Mouse (Mus musculus) olfactory bulb, adult 2 months (tissue): ENCODE measurements around the gene Dhps. TPM values are rescaled to one million over a fixed set of nuclear protein-coding genes. Genes with fewer than 3 reads are reported as not detected.
A peak's percentile ranks its signal among the peaks of the same experiment; 100 is the strongest.

Experiments
- H3K27ac ChIP-seq: fragments of 200-500 bp; 2 replicates; pipeline ENCODE4 v1.5.1; 2012; ENCODE audit warnings: low read depth, low read length; ENCODE audit not compliant: insufficient read depth
- H3K4me1 ChIP-seq: fragments of 200-500 bp; 2 replicates; pipeline ENCODE4 v1.6.1; 2012; ENCODE audit warnings: low read length; ENCODE audit not compliant: control insufficient read depth, insufficient read depth
- H3K4me3 ChIP-seq: fragments of 200-500 bp; 2 replicates; pipeline ENCODE4 v1.5.1; 2012; ENCODE audit warnings: mild to moderate bottlenecking, low read depth, low read length, moderate library complexity; ENCODE audit not compliant: insufficient read depth
- CTCF ChIP-seq: fragments of 200-500 bp; IDR thresholded peaks from 2 replicates; pipeline ENCODE4 v1.5.1; 2012; ENCODE audit warnings: low read depth, mild to moderate bottlenecking, low read length, moderate library complexity; ENCODE audit not compliant: insufficient read depth
- POLR2A ChIP-seq: fragments of 200-500 bp; IDR thresholded peaks from 2 replicates; pipeline ENCODE4 v1.6.1; 2012; ENCODE audit warnings: mild to moderate bottlenecking, low read depth, low read length, moderate library complexity; ENCODE audit not compliant: insufficient read depth
- WGBS: fragments of 180-500 bp; shearing (Covaris S2); methylation state at CpG from one replicate; pipeline ENCODE4 v1.1.7; 2018; 5-methylcytosine and 5-hydroxymethylcytosine counted together
- polyA plus RNA-seq: library from polyadenylated mRNA; stranded (reverse); fragments of >200 nt; gene quantifications from 2 replicates; pipeline ENCODE4 v1.2.4, GENCODE M21; 2012; ENCODE audit warnings: low replicate concordance; ENCODE audit not compliant: missing spikeins, insufficient read depth, insufficient read length

The Dhps gene
- polyA plus RNA-seq, 1 experiment, result not detected

DNA sequence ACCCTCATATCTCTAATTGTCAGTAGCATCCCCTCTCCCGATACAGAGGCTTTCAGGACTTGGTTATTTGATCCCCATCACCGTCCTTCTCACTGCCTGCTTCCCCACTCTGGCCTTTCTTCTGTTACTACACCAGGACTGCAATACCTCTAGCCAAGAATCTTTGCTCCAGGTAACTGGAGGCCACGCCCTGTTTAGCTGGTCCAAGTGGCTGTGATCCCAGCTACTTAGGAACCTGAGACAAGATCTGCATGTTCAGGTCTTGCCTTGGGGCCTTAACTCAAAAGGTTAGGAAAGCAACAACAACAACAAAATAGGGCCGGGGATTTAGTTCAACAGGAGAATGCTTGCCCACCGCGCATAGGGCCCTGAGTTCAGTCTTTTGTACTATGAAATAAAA, 27.9 kb upstream of the Dhps start:
- H3K27ac ChIP-seq, result no peak overlapping the region
- 0 out of 2 replicates have a peak, but pooled peaks cover 2% of the 10 kb centered on the region for H3K4me1 ChIP-seq
- H3K4me3 ChIP-seq, result no peak overlapping the region
- TF ChIP-seq CTCF (no peak), POLR2A (no peak)
- 92% methylated on average over 6 of the region's 6 CpGs for WGBS

DNA sequence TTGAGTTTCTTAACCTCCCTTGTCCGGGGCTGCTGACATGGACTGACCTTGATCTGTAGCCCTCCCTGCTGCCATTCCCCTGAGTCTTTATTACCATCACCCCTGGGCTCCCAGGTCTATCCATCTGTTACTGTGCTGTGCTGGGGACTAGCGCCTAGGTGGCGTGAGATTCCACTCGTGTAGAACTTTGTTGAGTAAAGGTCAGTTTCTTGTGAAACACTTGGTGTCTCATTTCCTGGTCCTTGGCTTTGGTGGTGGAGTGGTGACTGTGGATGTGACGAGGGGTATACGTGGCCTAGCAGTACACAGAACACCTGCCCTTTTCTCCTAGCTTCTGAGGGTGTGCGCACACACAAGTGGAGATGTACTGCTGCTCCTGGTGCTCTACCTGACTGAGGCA, 14.2 kb upstream of the Dhps start:
- Histone ChIP-seq H3K4me1 (peaks cover 9% of the 10 kb centered on the region), H3K4me3 (no peak overlapping the region), H3K27ac (no peak overlapping the region)
- 86% methylated on average over 7 of the region's 7 CpGs for WGBS
- TF ChIP-seq POLR2A (no peak), CTCF (no peak)

DNA sequence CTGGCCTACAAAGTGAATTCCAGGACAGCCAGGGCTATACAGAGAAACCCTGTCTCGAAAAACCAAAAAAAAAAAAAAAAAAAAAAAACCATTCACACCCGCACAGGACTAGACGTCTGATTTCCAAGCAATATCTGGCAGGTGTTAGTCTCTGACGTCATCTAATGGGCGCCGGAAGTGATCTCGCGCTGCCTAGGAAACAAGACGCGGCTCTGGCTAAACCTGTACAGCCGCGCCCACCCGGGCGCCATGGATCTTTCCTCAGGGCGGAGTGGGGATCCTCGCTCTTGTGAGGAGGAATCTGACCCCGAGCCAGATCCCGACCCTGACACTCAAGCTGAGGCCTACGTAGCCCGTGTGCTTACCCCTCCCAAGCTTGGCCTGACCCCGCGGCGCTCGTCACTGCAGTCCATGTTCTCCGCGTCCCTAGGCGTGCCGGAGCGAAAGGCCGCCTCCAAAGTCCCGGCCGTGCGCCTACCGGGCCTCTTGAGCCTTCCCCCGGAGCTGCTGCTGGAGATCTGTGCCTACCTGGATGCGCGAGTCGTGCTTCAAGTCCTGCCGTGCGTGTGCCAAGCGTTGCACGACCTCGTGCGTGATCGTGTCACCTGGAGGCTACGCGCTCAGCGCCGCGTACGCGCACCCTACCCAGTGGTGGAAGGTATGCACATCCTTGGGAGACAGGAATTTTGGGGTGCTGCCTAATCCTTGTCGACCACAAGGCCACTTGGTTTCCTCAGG, 11.5 kb upstream of the Dhps start, which contains the start of gene Fbxw9:
Fbxw9 (plus strand) TSS at position 177 of the 738 bp plus-strand sequence.
- under 1% methylated on average over 53 of the region's 53 CpGs for WGBS
- TF ChIP-seq POLR2A (peak; percentile 63; the same call in 1 of the 2 replicates), CTCF (no peak)
- no peak within 1 kb of the TSS for H3K27ac ChIP-seq

DNA sequence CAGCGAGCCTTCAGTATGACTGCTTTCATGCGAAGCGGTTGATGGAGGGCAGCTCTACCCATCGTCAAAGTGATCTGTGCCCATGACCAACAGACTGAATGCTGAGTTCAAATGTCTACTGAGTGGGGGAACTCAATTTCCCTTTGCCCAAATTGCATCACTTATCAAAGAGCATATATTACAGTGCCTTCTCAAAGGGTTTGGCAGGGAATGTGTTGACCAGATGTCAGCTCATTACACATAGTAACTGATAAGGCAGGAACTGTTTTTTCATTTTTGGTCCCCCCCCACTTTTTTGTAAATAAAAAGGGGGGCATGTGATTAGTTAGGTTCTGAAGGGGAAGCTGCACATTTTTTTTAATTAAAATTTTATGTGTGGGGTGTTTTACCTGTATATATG, 9.0 kb upstream of the Dhps start:
- TF ChIP-seq POLR2A, result no peak
- TF ChIP-seq CTCF, result no peak
- 95% methylated on average over 4 of the region's 4 CpGs for WGBS
- Histone ChIP-seq H3K4me1 (peaks cover 9% of the 10 kb centered on the region), H3K27ac (no peak overlapping the region), H3K4me3 (no peak overlapping the region)

More for the DNA sequence above, 11.5 kb upstream of the Dhps start, which contains the start of gene Fbxw9:
- Histone ChIP-seq H3K4me3 (peak within 1 kb of the TSS; percentile 79), H3K4me1 (peaks cover 9% of the 10 kb centered on the region)

DNA sequence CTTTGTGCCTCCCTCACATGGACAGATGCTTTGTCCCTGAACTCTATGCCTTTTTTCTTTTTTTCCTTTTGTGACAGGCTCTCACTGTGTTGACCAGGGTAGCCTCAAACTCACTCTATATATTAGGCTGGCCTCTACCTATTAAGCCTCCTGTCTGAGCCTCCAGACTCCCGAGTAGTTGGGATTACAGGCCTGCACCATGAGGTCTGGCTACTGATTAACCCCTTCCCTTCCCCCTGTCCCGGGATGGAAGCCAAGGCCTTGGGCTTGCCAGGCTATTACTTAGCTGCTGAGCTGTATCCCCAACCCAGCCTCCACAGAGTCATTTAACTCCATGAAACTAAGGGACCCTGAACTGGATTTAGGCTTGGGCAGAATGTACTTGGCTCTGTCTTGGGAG, 6.3 kb upstream of the Dhps start:
- Histone ChIP-seq H3K27ac (no peak overlapping the region), H3K4me3 (no peak overlapping the region), H3K4me1 (peaks cover 8% of the 10 kb centered on the region)
- no peak for TF ChIP-seq POLR2A
- TF ChIP-seq CTCF, result no peak
- WGBS, result 35% methylated on average over 2 of the region's 2 CpGs

DNA sequence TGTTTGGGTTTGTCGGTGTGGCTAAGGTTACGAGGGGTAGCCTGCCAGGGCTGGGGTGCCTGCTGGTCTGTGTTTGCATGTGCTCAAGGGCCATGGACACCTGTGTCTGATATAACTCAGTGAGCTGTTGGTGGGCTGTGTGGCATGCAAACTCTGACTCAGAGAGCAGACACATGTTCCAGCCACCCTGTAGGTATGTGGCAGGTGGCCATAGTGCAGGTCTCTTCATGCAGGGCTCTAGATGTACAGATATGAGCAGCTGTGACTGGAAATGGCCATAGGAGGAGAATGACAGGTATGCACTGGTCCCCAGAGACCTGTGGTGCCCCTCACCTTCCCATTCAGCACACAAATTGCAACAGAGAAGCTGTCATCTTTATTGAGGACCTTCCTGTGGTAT, 4.4 kb upstream of the Dhps start:
- peaks cover 2% of the 10 kb centered on the region for H3K4me1 ChIP-seq
- no peak overlapping the region for H3K4me3 ChIP-seq
- WGBS, result 98% methylated on average over 2 of the region's 2 CpGs
- TF ChIP-seq CTCF (no peak), POLR2A (no peak)
- H3K27ac ChIP-seq, result no peak overlapping the region

DNA sequence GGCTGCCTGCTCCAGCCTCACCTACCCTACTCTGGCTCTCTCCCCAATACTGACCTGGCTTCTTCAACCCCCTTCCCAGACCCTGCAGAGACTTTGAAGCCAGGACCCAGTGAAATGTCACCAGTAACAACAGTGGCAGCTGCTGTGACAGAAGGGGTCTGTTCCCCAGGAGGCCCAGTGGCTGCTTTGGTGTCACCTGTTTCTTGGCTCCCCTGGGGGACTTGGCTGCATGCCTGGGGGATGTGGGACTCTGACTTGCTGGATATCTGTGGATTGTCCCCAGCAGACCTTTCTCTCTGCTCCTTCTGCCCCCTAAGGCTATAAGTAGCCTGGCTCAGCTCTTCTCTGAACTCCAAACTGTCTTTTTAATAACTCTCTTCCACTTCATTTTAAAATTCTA, 3.6 kb upstream of the Dhps start, which contains the start of gene Gm5741:
Gm5741 (minus strand) TSS at position 1 of the 400 bp plus-strand sequence.
- H3K4me1 ChIP-seq, result peaks cover 7% of the 10 kb centered on the region
- no peak for TF ChIP-seq POLR2A
- TF ChIP-seq CTCF, result no peak

DNA sequence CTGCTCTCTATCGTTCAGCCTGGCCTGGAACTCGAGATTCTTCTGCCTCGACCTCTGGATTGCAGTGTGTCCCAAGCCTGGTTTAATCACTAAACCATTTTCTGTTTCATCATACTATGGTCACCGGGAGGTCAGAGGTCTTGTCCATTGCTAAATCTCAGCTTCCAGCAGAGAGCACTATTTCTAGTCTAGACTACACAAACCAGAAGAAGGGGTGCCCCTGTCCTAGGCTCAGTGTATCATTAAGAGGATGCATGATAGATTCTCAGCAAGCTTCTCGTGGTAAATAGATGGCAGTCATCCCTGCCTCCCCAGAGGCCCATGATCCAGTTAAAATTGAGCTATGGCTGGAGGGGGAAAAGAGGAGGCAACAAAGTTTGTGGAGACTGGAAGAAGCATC, 516 bp upstream of the Dhps start:
- peaks cover 10% of the 10 kb centered on the region for H3K4me1 ChIP-seq
- H3K4me3 ChIP-seq, result no peak overlapping the region
- 78% methylated on average over 5 of the region's 5 CpGs for WGBS
- TF ChIP-seq CTCF (no peak), POLR2A (no peak)
- H3K27ac ChIP-seq, result peak overlapping the region; percentile 76

More for the DNA sequence above, 3.6 kb upstream of the Dhps start, which contains the start of gene Gm5741:
- H3K27ac ChIP-seq, result no peak within 1 kb of the TSS
- H3K4me3 ChIP-seq, result no peak within 1 kb of the TSS

DNA sequence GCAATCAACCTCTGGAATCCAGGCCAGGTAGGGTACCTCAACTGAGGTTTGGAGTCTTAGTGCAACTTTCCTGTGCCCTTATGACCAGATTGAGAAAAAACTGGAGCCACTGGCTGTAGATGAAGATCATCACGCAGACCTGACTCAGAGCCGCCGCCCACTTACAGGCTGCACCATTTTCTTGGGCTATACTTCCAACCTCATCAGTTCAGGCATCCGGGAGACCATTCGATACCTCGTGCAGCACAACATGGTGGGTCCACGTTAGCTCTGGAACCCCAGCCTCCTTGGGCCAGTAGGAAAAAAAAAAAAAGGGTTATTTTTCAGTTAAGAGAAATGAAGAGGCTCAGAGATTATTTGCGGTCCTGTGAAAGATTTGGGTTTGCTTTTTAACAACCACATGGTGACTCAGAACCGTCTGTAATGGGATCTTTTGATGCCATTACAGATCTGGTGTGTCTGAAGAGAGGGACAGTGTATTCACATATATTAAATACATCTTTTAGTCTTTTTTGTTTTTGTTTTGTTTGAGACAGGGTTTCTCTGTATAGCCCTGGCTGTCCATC, 890 bp downstream of the Dhps start:
- Histone ChIP-seq H3K4me3 (peak overlapping the region; percentile 80), H3K4me1 (peaks cover 10% of the 10 kb centered on the region), H3K27ac (no peak overlapping the region; the same call in 1 of the 2 replicates)
- TF ChIP-seq CTCF (no peak), POLR2A (no peak)
- 20% methylated on average over 9 of the region's 9 CpGs for WGBS
